Mouse (Mus musculus): ENCODE data around the gene Ankrd10. TPM values are rescaled to one million over a fixed set of nuclear protein-coding genes. Genes with fewer than 3 reads are reported as not detected.

The Ankrd10 gene
- polyA plus RNA-seq, 1 experiment: not detected

DNA sequence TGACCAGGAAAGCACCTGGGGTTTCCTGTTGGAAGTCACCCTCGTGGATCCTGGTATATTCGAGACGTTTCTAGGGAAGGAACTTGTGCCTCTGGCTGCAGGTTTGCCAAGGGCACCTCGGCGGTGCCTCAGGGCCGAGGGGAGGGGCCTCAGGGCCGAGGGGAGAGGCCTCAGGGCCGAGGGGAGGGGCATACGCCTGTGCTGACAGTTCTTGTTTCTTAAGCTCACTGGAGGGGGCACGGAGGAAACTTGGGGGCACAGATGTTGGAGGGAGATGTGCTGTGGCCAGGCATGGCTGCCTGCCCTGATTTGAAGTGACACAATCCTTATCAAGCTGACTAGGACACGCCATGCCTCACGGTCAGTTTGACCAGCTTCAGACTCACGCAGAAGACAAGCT lies 43.3 kb downstream of the Ankrd10 start:
- TF ChIP-seq CTCF (IDR thresholded peaks at IDR 0.05; ENCODE audit: insufficient read depth, low read depth, low read length) (no peak), POLR2A (IDR thresholded peaks at IDR 0.05; ENCODE audit: insufficient read depth, low read depth, low read length) (no peak)
- Histone ChIP-seq H3K27ac (ENCODE audit: insufficient read depth, low read depth, low read length) (no peak overlapping the region), H3K4me3 (ENCODE audit: insufficient read depth, low read depth, low read length) (no peak overlapping the region), H3K4me1 (ENCODE audit: control insufficient read depth, insufficient read depth, low read length) (no peaks in the 10 kb centered on the region)
- WGBS: 47% methylated on average over 13 of the region's 13 CpGs

- 83% methylated on average over 4 of the region's 4 CpGs for WGBS
- H3K4me3 ChIP-seq (ENCODE audit: insufficient read depth, low read depth, low read length): no peak overlapping the region
- no peaks in the 10 kb centered on the region for H3K4me1 ChIP-seq (ENCODE audit: control insufficient read depth, insufficient read depth, low read length)
- no peak for TF ChIP-seq CTCF (IDR thresholded peaks at IDR 0.05; ENCODE audit: insufficient read depth, low read depth, low read length)
- H3K27ac ChIP-seq (ENCODE audit: insufficient read depth, low read depth, low read length): no peak overlapping the region
These were observed 43.7 kb downstream of the Ankrd10 start for GRCm38 (mm10) chr8:11591837-11592236.

DNA sequence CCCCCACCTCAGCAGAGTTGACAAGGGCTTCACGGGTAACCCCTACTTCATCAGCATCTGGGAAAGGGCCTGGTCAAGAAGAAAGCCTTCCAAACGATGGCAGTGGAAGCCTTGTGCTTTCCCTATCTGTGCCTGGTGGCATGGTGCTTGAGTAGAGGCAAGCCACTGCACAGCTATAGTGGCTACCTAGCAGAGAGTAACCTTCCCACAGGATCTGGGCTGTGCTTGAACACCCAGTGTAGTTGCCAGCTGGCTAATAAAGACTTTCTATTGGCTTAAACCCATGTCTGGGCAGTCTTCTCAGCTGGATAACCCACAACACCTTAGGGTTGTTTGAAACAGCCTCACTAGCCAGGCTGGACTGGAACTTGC lies 49.2 kb downstream of the Ankrd10 start:
- no peak for TF ChIP-seq CTCF (IDR thresholded peaks at IDR 0.05; ENCODE audit: insufficient read depth, low read depth, low read length)
- TF ChIP-seq POLR2A (IDR thresholded peaks at IDR 0.05; ENCODE audit: insufficient read depth, low read depth, low read length): no peak
- Histone ChIP-seq H3K4me3 (ENCODE audit: insufficient read depth, low read depth, low read length) (no peak overlapping the region), H3K4me1 (ENCODE audit: control insufficient read depth, insufficient read depth, low read length) (peaks cover 9% of the 10 kb centered on the region), H3K27ac (ENCODE audit: insufficient read depth, low read depth, low read length) (no peak overlapping the region)
- 50% methylated on average over 2 of the region's 2 CpGs for WGBS

DNA sequence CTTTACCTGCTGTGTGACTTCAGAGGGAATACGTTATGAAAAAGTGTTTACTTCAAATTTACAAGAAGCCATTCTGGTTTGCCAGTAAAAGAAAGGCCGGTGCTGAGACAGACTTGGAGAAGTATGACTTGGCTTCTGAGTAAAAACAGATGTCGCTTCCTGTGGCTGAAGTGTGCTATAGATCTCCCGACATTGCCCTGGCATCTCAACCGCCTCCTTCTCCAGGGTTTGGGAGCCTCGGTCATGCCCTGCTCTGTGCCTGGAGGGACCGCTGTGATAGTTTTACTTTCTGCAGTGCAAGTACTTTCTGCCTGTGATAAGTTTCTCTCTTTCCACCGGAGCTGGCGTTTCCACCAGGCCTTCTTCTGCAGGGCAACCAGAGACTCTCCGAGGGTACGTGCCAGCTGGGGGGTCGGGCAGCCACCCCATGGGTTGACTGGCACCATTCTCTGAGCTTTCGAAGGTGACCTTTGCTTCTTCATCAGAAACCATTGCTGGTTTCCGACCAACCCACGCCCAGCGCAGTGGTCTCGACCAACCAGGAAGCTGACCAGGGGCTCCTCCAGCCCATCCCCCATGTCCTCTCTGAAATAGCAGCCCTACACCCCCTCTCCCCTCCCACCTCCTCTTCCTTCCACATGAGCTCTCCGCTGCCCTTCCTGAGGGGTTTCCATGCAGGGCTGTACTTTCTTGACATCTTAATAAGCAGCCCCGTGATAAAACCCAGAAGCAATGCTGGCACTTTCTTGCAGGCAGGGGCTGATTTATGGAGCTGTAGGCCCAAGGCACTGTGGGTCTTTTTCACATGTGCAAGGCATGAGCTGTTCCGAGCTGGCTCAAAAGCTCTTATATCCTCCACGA lies 49.8 kb downstream of the Ankrd10 start:
- WGBS: 64% methylated on average over 21 of the region's 21 CpGs

GRCm38 (mm10) chr8:11575604-11576384 lies 59.8 kb downstream of the Ankrd10 start:
- no peak for TF ChIP-seq CTCF (IDR thresholded peaks at IDR 0.05; ENCODE audit: insufficient read depth, low read depth, low read length)
- no peak for TF ChIP-seq POLR2A (IDR thresholded peaks at IDR 0.05; ENCODE audit: insufficient read depth, low read depth, low read length)
- peaks cover 3% of the 10 kb centered on the region; the same call in 1 of the 2 replicates for H3K4me1 ChIP-seq (ENCODE audit: control insufficient read depth, insufficient read depth, low read length)
- WGBS: 61% methylated on average over 16 of the region's 16 CpGs

More for the DNA sequence above, 49.8 kb downstream of the Ankrd10 start:
- peaks cover 9% of the 10 kb centered on the region for H3K4me1 ChIP-seq (ENCODE audit: control insufficient read depth, insufficient read depth, low read length)
- H3K27ac ChIP-seq (ENCODE audit: insufficient read depth, low read depth, low read length): no peak overlapping the region
- no peak for TF ChIP-seq CTCF (IDR thresholded peaks at IDR 0.05; ENCODE audit: insufficient read depth, low read depth, low read length)
- no peak for TF ChIP-seq POLR2A (IDR thresholded peaks at IDR 0.05; ENCODE audit: insufficient read depth, low read depth, low read length)
- H3K4me3 ChIP-seq (ENCODE audit: insufficient read depth, low read depth, low read length): no peak overlapping the region

GRCm38 (mm10) chr8:11574911-11575603 lies 60.5 kb downstream of the Ankrd10 start:
- H3K27ac ChIP-seq (ENCODE audit: insufficient read depth, low read depth, low read length): no peak overlapping the region
- TF ChIP-seq POLR2A (IDR thresholded peaks at IDR 0.05; ENCODE audit: insufficient read depth, low read depth, low read length): no peak
- TF ChIP-seq CTCF (IDR thresholded peaks at IDR 0.05; ENCODE audit: insufficient read depth, low read depth, low read length): no peak
- peaks cover 3% of the 10 kb centered on the region; the same call in 1 of the 2 replicates for H3K4me1 ChIP-seq (ENCODE audit: control insufficient read depth, insufficient read depth, low read length)
- H3K4me3 ChIP-seq (ENCODE audit: insufficient read depth, low read depth, low read length): no peak overlapping the region
- 90% methylated on average over 9 of the region's 9 CpGs for WGBS

More at GRCm38 (mm10) chr8:11575604-11576384, 59.8 kb downstream of the Ankrd10 start:
- H3K27ac ChIP-seq (ENCODE audit: insufficient read depth, low read depth, low read length): no peak overlapping the region
- no peak overlapping the region for H3K4me3 ChIP-seq (ENCODE audit: insufficient read depth, low read depth, low read length)

GRCm38 (mm10) chr8:11572428-11572827 lies 63.1 kb downstream of the Ankrd10 start:
- TF ChIP-seq CTCF (IDR thresholded peaks at IDR 0.05; ENCODE audit: insufficient read depth, low read depth, low read length): no peak
- TF ChIP-seq POLR2A (IDR thresholded peaks at IDR 0.05; ENCODE audit: insufficient read depth, low read depth, low read length): no peak
- Histone ChIP-seq H3K27ac (ENCODE audit: insufficient read depth, low read depth, low read length) (no peak overlapping the region), H3K4me1 (ENCODE audit: control insufficient read depth, insufficient read depth, low read length) (peaks cover 3% of the 10 kb centered on the region; the same call in 1 of the 2 replicates), H3K4me3 (ENCODE audit: insufficient read depth, low read depth, low read length) (no peak overlapping the region)
- 77% methylated on average over 6 of the region's 6 CpGs for WGBS

- Histone ChIP-seq H3K4me3 (ENCODE audit: insufficient read depth, low read depth, low read length) (no peak overlapping the region), H3K4me1 (ENCODE audit: control insufficient read depth, insufficient read depth, low read length) (peaks cover 3% of the 10 kb centered on the region; the same call in 1 of the 2 replicates), H3K27ac (ENCODE audit: insufficient read depth, low read depth, low read length) (no peak overlapping the region)
- TF ChIP-seq CTCF (IDR thresholded peaks at IDR 0.05; ENCODE audit: insufficient read depth, low read depth, low read length) (no peak), POLR2A (IDR thresholded peaks at IDR 0.05; ENCODE audit: insufficient read depth, low read depth, low read length) (no peak)
- WGBS: 93% methylated on average over 10 of the region's 10 CpGs
These were observed 63.6 kb downstream of the Ankrd10 start for GRCm38 (mm10) chr8:11571950-11572349.

All from olfactory bulb, adult 2 months (tissue).